Mouse (Mus musculus) ES-E14 (cell line): ENCODE results near the gene C87436. TPM values are rescaled to one million over a fixed set of nuclear protein-coding genes. Genes with fewer than 3 reads are reported as not detected.

Experiments
- DNase-seq: peaks from one replicate; pipeline ENCODE4 v3.0.0-alpha.2; 2013; ENCODE audit warnings: low read depth, low spot score
- H3K27ac ChIP-seq: 2 replicates; pipeline ENCODE4 v1.5.1; 2012; ENCODE audit warnings: low read depth, mild to moderate bottlenecking, low read length, moderate library complexity, mixed read lengths; ENCODE audit not compliant: poor library complexity, insufficient read depth, severe bottlenecking
- H3K36me3 ChIP-seq: 2 replicates; pipeline ENCODE4 v1.6.1; 2012; ENCODE audit warnings: mild to moderate bottlenecking, low read length, moderate library complexity, mixed read lengths; ENCODE audit not compliant: control insufficient read depth, poor library complexity, insufficient read depth, severe bottlenecking
- H3K4me1 ChIP-seq, 2 experiments: fragments of 150-350 bp in 1 of 2; sonication (generic) in 1 of 2; 2 replicates each; pipeline ENCODE4 v1.6.1; 2012; ENCODE audit warnings: low read length in 2 of 2, mild to moderate bottlenecking in 1 of 2, mixed read lengths in 1 of 2; ENCODE audit not compliant: control insufficient read depth in 2 of 2, insufficient read depth in 2 of 2, poor library complexity in 1 of 2
- H3K4me3 ChIP-seq, 2 experiments: fragments of 150-350 bp in 1 of 2; sonication (generic) in 1 of 2; 2 replicates each; pipeline ENCODE4 v1.5.1; 2012; ENCODE audit warnings: low read length in 2 of 2, low read depth in 1 of 2, mild to moderate bottlenecking in 1 of 2, mixed read lengths in 1 of 2; ENCODE audit not compliant: insufficient read depth in 1 of 2, poor library complexity in 1 of 2, severe bottlenecking in 1 of 2
- H3K9ac ChIP-seq: 2 replicates; pipeline ENCODE4 v1.6.1; 2012; ENCODE audit warnings: low read depth, mild to moderate bottlenecking, low read length, mixed read lengths; ENCODE audit not compliant: poor library complexity, insufficient read depth, severe bottlenecking
- H3K9me3 ChIP-seq: fragments of 150-350 bp; sonication (generic); 2 replicates; pipeline ENCODE4 v1.6.1; 2012; ENCODE audit warnings: low read depth, mild to moderate bottlenecking, low read length; ENCODE audit not compliant: control insufficient read depth, insufficient read depth
- CHD2 ChIP-seq: IDR thresholded peaks from 2 replicates; pipeline ENCODE4 v1.6.1; 2014; ENCODE audit warnings: mild to moderate bottlenecking, low read depth, low read length, inconsistent platforms
- HCFC1 ChIP-seq: IDR thresholded peaks from 2 replicates; pipeline ENCODE4 v1.6.1; 2012; ENCODE audit warnings: low read length, inconsistent platforms, borderline replicate concordance; ENCODE audit not compliant: insufficient read depth
- MAFK ChIP-seq: IDR thresholded peaks from 2 replicates; pipeline ENCODE4 v1.6.1; 2014; ENCODE audit warnings: mild to moderate bottlenecking, low read depth, low read length, inconsistent platforms; ENCODE audit not compliant: insufficient read depth
- ZC3H11A ChIP-seq: IDR thresholded peaks from 2 replicates; pipeline ENCODE4 v1.6.1; 2012; ENCODE audit warnings: low read depth, mild to moderate bottlenecking, inconsistent platforms, low read length, borderline replicate concordance
- ZNF384 ChIP-seq: IDR thresholded peaks from 2 replicates; pipeline ENCODE4 v1.6.1; 2012; ENCODE audit warnings: low read depth, low read length, inconsistent platforms
- in situ Hi-C, 2 experiments: fragments of 600-800 bp; cut with MboI; formaldehyde crosslinking; loops; one replicate each; pipeline ENCODE4 v1.15.1; 2025; ENCODE audit warnings: low sequenced_read_pairs in 2 of 2, inconsistent platforms in 1 of 2; ENCODE audit not compliant: unreplicated experiment in 2 of 2
- total RNA-seq: library from RNA; depleted of rRNA; stranded (reverse); fragments of 300-350 nt; gene quantifications from 2 replicates; pipeline ENCODE4 v1.2.3, GENCODE M21; 2012

C87436 gene
- total RNA-seq, 1 experiment, result 12.5 TPM

DNA sequence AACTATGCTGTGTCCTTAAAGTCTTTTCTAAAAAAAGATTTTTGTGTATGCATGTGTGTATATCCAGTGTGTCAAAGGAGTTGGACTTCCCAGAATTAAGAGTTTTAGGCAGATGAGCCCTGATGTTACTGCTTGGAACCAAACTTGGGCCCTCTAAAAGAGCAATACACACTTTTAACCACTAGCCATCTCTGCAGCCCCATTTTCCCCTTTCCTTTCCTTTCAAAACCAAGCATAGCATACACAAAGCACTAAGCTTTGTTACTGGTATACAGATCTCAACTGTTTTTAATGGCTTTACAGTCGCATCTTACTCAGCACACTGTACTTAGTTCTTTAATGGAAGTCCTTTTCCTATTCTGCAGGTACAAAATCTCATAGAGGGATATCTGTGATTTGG lies 1.4 kb downstream of the C87436 start:
- Histone ChIP-seq H3K9ac (peak overlapping the region; percentile 60; the same call in 1 of the 2 replicates), H3K27ac (no peak overlapping the region; the same call in 1 of the 2 replicates), H3K36me3 (peaks cover 6% of the 10 kb centered on the region), H3K4me3 (peak overlapping the region; percentile 90 to 97; a peak in 3 of 4 replicates), H3K9me3 (no peaks in the 10 kb centered on the region), H3K4me1 (peaks cover 0 to 4% of the 10 kb centered on the region in 2 experiments; a peak in 1 of 4 replicates)
- no peak for TF ChIP-seq ZNF384
- no peak for TF ChIP-seq CHD2
- no peak for TF ChIP-seq ZC3H11A
- no peak for TF ChIP-seq HCFC1
- TF ChIP-seq MAFK, result no peak
- no peak for DNase-seq
- in situ Hi-C loops, result no loop called here

DNA sequence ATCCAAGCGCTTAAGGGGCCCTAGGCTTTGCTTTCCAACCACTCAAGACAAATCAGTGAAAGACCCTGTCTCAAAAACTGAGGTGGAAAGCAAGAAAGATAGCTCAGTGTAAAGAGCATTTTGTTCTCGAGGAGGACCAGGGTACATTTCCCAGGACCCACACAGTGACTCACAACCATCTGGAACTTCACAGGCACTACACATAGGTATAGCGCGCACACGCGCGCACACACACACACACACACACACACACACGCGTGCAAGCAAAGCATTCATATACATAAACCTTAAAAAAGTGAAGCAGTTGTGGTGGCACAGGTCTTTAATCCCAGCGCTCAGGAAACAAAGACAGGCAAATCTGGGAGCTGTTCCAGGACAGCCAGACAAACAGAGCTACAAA lies 3.4 kb downstream of the C87436 start:
- in situ Hi-C loops, result no loop called here
- Histone ChIP-seq H3K4me1 (peaks cover 0 to 4% of the 10 kb centered on the region in 2 experiments; a peak in 1 of 4 replicates), H3K27ac (no peak overlapping the region), H3K9ac (no peak overlapping the region), H3K36me3 (peaks cover 12% of the 10 kb centered on the region), H3K9me3 (no peaks in the 10 kb centered on the region), H3K4me3 (no peak overlapping the region)
- no peak for DNase-seq
- TF ChIP-seq ZC3H11A (no peak), MAFK (no peak), HCFC1 (no peak), CHD2 (no peak), ZNF384 (no peak)

DNA sequence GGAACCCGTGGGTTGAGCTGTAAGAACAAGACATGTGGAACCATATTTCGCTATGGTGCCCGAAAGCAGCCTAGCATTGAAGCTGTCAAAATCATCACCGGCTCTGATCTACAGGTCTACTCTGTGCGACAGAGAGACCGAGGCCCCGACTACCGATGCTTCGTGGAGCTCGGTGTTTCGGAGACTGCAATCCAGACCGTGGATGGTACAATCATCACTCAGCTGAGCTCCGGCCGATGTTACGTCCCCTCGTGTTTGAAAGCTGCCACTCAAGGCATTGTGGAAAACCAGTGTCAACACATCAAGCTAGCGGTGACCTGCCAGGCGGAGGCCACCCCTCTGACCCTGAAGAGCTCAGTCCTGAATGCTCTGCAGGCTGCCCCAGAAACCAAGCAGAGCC lies 7.4 kb downstream of the C87436 start:
- Histone ChIP-seq H3K4me1 (peaks cover 0 to 2% of the 10 kb centered on the region in 2 experiments; a peak in 1 of 4 replicates), H3K36me3 (peaks cover 21% of the 10 kb centered on the region), H3K27ac (no peak overlapping the region; the same call in 1 of the 2 replicates), H3K9me3 (no peaks in the 10 kb centered on the region), H3K4me3 (no peak overlapping the region), H3K9ac (no peak overlapping the region)
- in situ Hi-C loops, result no loop called here
- DNase-seq, result no peak
- TF ChIP-seq ZC3H11A, result no peak
- TF ChIP-seq ZNF384, result no peak
- TF ChIP-seq MAFK, result no peak
- no peak for TF ChIP-seq HCFC1
- TF ChIP-seq CHD2, result no peak

DNA sequence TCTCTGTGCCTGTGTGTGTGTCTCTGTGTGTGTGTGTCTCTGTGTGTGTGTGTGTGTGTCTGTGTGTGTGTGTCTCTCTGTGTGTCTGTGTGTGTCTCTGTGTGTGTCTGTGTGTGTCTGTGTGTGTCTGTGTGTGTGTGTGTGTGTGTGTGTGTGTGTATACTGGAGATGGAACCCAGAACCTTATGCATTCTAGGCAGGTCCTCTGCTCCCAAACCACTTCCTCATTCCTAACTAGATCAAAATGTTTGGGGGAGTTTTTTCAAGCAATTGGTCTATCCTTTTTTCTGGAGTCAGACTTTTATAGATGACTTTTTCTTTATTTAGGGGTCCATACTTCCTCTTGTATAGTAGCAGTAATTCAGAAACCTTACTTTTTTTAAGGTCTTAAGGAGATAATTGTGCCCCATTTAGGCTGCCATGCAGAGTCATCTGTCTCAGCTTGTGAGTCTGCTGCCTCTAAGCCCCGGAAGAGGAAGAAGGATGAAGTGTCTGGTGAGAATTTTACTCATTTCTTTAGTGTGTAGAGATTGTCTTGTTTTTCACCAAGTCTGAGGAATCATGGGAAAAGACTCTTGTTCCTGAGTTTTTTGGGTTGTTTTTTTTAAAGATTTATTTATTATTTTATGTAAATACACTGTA lies 8.9 kb downstream of the C87436 start:
- Histone ChIP-seq H3K9me3 (no peaks in the 10 kb centered on the region), H3K4me3 (no peak overlapping the region), H3K9ac (no peak overlapping the region), H3K36me3 (peaks cover 24% of the 10 kb centered on the region), H3K27ac (no peak overlapping the region), H3K4me1 (peaks cover 0 to 2% of the 10 kb centered on the region in 2 experiments; a peak in 1 of 4 replicates)
- no peak for DNase-seq
- in situ Hi-C loops, result no loop called here
- no peak for TF ChIP-seq ZNF384
- TF ChIP-seq HCFC1, result no peak
- no peak for TF ChIP-seq CHD2
- TF ChIP-seq MAFK, result no peak
- TF ChIP-seq ZC3H11A, result no peak
